Mouse (Mus musculus): ENCODE measurements around the gene Tmem232. TPM values are rescaled to one million over a fixed set of nuclear protein-coding genes. Genes with fewer than 3 reads are reported as not detected.
A peak's percentile ranks its signal among the peaks of the same experiment; 100 is the strongest.
"Not testable (repeated sequence)": the region's sequence is repeated elsewhere in the genome, so short reads cannot be mapped to it uniquely, and the experiment has no call there.

Gene Tmem232
- polyA plus RNA-seq, 1 experiment from 2014 or later: 0.29 TPM

- no peaks in the 10 kb centered on the region for H3K27me3 ChIP-seq (ENCODE audit: control insufficient read depth, insufficient read depth, low read length)
- no peaks in the 10 kb centered on the region for H3K4me1 ChIP-seq (replicated peaks; ENCODE audit: control insufficient read depth, insufficient read depth, low read length)
- no peaks in the 10 kb centered on the region for H3K36me3 ChIP-seq (ENCODE audit: control insufficient read depth, insufficient read depth, low read length)
- 49% methylated on average over 6 of the region's 6 CpGs for WGBS
- no peak overlapping the region for H3K9ac ChIP-seq (ENCODE audit: low read depth, low read length)
- no peak for DNase-seq (ENCODE audit: low spot score)
- H3K4me3 ChIP-seq (ENCODE audit: low read depth, low read length): no peak overlapping the region
- H3K27ac ChIP-seq (ENCODE audit: low read depth, low read length): no peak overlapping the region
- no peak overlapping the region for H3K4me2 ChIP-seq (replicated peaks; ENCODE audit: low read depth, low read length)
- H3K9me3 ChIP-seq (ENCODE audit: control insufficient read depth, low read length): no peaks in the 10 kb centered on the region
- peak; percentile 67 for ATAC-seq (ENCODE audit: low FRiP score)
These were observed 315.1 kb downstream of the Tmem232 start for GRCm38 (mm10) chr17:65225347-65225916.

- H3K4me2 ChIP-seq (replicated peaks; ENCODE audit: low read depth, low read length); H3K27me3 ChIP-seq (ENCODE audit: control insufficient read depth, insufficient read depth, low read length); H3K4me3 ChIP-seq (ENCODE audit: low read depth, low read length); H3K4me1 ChIP-seq (replicated peaks; ENCODE audit: control insufficient read depth, insufficient read depth, low read length); H3K9ac ChIP-seq (ENCODE audit: low read depth, low read length); H3K9me3 ChIP-seq (ENCODE audit: control insufficient read depth, low read length); ATAC-seq (ENCODE audit: low FRiP score); H3K27ac ChIP-seq (ENCODE audit: low read depth, low read length); DNase-seq (ENCODE audit: low spot score); H3K36me3 ChIP-seq (ENCODE audit: control insufficient read depth, insufficient read depth, low read length): not testable (repeated sequence)
- WGBS: 91% methylated on average over 6 of the region's 6 CpGs
These were observed 318.9 kb downstream of the Tmem232 start for GRCm38 (mm10) chr17:65221687-65222086.

Other genes starting within 250 kb of the Tmem232 start
- gene Vapa, start 72.8 kb upstream of the Tmem232 start, polyA plus RNA-seq (2014; fragmentation: Nextera tagmentation; extraction: Ambion mirVana): 258 and 266 TPM in 2 replicates
- gene Txndc2, start 101.4 kb upstream of the Tmem232 start, polyA plus RNA-seq (2014; fragmentation: Nextera tagmentation; extraction: Ambion mirVana): 0.10 TPM in 1 of 2 replicates, not detected in the other
- 74.8 and 82.0 TPM in 2 replicates for gene Rab31, start 232.0 kb upstream of the Tmem232 start, polyA plus RNA-seq (2014; fragmentation: Nextera tagmentation; extraction: Ambion mirVana)
- gene Ppp4r1, start 241.8 kb upstream of the Tmem232 start, polyA plus RNA-seq (2014; fragmentation: Nextera tagmentation; extraction: Ambion mirVana): 48.9 and 56.8 TPM in 2 replicates

All from hindbrain, embryonic 11.5 days (tissue).